Mouse (Mus musculus): ENCODE measurements at regions not wholly inside any gene's neighbourhood (a gene's known extent, or its start where the extent isn't known, plus 50 kb on each side); places are given as distances from the start of the nearest gene placed in this dataset.

DNA sequence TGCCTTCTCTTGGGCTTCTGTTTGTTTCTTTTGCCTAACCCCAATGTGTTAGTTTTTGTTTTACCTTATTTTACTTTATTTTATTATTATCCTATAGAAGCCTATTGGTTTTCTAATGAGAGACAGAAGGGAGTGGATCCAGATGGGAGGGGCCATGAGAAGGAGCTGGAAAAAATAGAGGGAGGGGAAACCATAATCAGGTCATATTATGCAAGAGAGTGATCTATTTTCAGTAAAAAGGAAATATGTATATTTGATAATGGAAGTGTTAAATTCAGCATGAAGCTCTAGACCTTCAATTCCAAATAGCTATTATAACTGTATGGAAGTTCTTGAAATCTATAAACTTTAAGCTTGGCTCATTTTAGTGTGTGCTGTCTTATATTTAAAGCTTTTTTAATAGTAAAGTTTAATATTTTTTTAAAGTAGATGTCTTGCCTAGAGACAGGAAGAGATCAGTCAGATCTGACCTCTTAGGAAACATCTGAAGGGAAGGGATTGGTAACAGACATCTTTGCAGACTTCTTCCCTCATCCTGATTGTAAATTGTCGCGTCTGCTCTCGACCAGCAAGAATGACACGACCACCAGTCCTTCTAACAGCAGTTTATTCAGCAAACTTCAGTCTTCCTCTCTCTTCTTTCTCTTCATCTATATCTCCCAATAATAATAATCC lies 87.8 kb upstream of the Supt20 start:
- DNase-seq: no peak

DNA sequence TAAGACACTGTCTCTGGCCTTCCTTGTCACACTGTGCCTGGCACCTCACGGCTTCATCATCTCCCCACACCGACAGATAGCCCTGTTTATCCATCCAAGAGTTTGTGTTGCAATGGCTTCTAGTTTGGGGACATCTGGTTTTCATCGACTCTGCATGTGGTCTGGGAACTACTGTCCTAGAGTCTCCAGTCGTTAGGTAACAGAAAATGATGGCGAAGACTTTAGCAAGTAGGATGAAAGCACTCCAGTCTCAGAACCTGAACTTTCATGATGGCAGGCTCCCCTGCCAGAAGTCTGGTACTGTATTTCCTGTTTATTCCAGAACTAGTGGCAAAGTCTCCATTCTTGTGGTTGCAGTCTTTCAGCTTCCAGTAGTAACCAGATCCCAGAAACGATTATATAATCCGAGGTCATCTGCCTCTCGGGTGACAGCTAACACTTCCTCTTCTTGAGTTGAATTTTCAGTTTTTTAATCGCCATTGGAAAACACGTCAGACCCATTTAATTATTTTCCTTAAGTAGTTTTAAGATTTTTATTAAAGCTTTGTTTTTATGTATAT lies 81.1 kb upstream of the Supt20 start:
- DNase-seq: no peak

DNA sequence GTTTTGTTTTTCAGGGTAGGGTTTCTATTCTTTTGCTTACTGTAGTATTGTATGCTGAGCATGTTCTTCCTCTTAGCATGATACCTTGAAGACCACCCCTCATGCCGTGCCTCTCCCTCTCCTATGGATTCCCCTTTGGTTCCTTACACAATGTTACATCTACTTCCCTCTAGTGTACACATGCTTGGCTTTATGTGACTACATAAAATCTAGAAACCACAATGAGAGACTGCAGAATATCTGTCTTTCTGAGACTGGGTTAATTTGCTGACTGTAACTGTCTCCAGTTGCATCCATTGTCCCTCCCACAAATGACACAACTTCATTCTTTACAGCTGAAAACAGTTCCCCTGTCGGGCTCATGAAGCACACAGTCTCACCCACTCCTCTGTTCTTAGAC lies 78.8 kb upstream of the Supt20 start:
- DNase-seq: no peak

GRCm38 (mm10) chr3:54617298-54617697 lies 75.3 kb upstream of the Supt20 start:
- DNase-seq: no peak

- no peak for DNase-seq
Observed at GRCm38 (mm10) chr3:54618286-54618685, 74.3 kb upstream of the Supt20 start.

GRCm38 (mm10) chr3:54630254-54630653 lies 62.4 kb upstream of the Supt20 start:
- no peak for DNase-seq

DNA sequence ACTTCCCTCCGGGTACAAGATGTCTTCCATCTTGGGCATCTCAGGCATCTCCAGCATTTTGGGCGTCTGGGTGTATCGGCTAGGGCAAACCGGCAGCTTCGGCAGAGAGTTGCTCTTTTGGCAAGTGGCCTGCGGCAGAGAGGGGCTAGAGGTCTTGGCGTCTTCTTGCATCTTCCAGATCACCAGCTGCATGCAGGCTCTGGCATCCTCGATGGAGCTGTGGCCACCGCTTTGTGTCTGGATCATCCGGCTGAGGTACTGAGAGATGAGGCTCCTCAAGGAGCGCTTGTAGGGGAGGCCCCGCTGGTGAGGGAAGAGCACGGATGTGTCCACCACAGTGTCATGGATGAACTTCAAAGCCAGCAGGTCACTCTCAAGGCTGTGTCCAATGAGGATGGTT lies 59.9 kb upstream of the Supt20 start:
- DNase-seq: no peak

DNA sequence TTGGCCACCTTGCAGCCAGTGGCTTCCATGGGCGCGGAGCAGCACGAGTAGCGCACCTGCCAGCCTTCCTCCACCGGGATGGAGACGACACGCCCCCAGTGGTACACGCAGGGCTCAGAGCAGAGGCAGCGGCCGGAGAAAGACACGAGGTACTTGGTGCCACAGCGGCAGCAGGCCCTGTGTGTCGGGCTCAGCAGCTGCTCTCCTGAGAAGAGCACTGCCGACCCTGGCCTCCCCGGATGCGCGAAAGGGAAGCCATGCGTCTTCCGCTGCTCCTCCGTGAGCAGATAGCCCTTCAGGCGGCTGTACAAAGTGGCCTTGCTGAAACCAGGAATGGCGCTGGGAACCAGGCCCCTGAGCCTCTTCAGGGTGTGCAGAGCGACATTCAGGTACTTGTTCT lies 59.2 kb upstream of the Supt20 start:
- DNase-seq: no peak

DNA sequence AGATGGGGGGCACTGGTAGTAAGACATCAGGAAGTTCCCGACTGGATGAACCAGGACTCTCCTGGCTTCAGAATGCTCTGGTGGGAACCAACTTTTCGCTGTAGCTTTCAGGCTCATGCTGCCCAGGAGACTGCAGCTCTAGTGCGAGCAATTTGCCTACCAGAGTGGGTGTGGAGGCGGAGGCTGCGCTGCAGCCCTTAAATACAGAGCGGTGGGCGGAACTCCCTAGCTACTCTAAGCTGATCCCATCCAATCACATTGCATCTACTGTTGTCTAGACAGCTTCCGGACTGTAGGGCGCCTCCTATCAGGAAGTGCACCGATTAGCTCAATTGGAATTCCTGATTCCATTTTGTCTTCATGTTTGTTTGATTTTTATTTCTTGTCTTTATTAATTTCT lies 58.2 kb upstream of the Supt20 start:
- no peak for DNase-seq
